Mouse (Mus musculus) lung, adult 2 months (tissue): ENCODE results near the gene Gm20388. TPM values are rescaled to one million over a fixed set of nuclear protein-coding genes. Genes with fewer than 3 reads are reported as not detected.

Experiments used
- DNase-seq: peaks from one replicate; pipeline ENCODE4 v3.0.0; 2022
- H3K4me1 ChIP-seq: fragments of 200-500 bp; 2 replicates; pipeline ENCODE4 v1.6.1; 2011; ENCODE audit warnings: low read length; ENCODE audit not compliant: control insufficient read depth, insufficient read depth
- H3K4me3 ChIP-seq: fragments of 200-500 bp; replicated peaks from 2 replicates; pipeline ENCODE3; 2011; ENCODE audit warnings: low read depth, mild to moderate bottlenecking, control low read depth, low read length; ENCODE audit errors: extremely low read depth
- CTCF ChIP-seq: fragments of 200-500 bp; IDR thresholded peaks from 2 replicates; pipeline ENCODE4 v1.5.1; 2011; ENCODE audit warnings: mild to moderate bottlenecking, low read length, control low read depth; ENCODE audit not compliant: insufficient read depth
- POLR2A ChIP-seq: fragments of 200-500 bp; IDR thresholded peaks from 2 replicates; pipeline ENCODE4 v1.6.1; 2011; ENCODE audit warnings: low read depth, mild to moderate bottlenecking, control low read depth, low read length, borderline replicate concordance; ENCODE audit errors: extremely low read depth
- WGBS: fragments of 180-500 bp; shearing (Covaris S2); methylation state at CpG from one replicate; pipeline ENCODE4 v1.1.7; 2018; 5-methylcytosine and 5-hydroxymethylcytosine counted together
- polyA plus RNA-seq: library from polyadenylated mRNA; depleted of rRNA; stranded (reverse); fragments of >200 nt; gene quantifications from 2 replicates; pipeline ENCODE4 v1.2.3, GENCODE M21; 2012

The Gm20388 gene
- polyA plus RNA-seq, 1 experiment = 67.8 TPM

- no peak for DNase-seq
- no peak for TF ChIP-seq POLR2A
- peak; percentile 34; the same call in 1 of the 2 replicates for TF ChIP-seq CTCF
- WGBS = 50% methylated on average over 3 of the region's 3 CpGs
- H3K4me1 ChIP-seq = peaks cover 7% of the 10 kb centered on the region; the same call in 1 of the 2 replicates
- H3K4me3 ChIP-seq = no peak overlapping the region
Measured at GRCm38 (mm10) chr8:122445203-122445602, 2534.6 kb downstream of the Gm20388 start.

- no peak for DNase-seq
Measured at GRCm38 (mm10) chr8:122451161-122451703, 2540.6 kb downstream of the Gm20388 start.

GRCm38 (mm10) chr8:122452154-122452553, 2541.5 kb downstream of the Gm20388 start:
- 90% methylated on average over 10 of the region's 10 CpGs for WGBS
- no peak for DNase-seq
- no peak overlapping the region for H3K4me3 ChIP-seq
- no peaks in the 10 kb centered on the region for H3K4me1 ChIP-seq
- TF ChIP-seq POLR2A (no peak), CTCF (no peak)

More at GRCm38 (mm10) chr8:122451161-122451703, 2540.6 kb downstream of the Gm20388 start:
- no peak for TF ChIP-seq POLR2A
- no peak for TF ChIP-seq CTCF
- 70% methylated on average over 7 of the region's 7 CpGs for WGBS
- H3K4me1 ChIP-seq = no peaks in the 10 kb centered on the region
- no peak overlapping the region for H3K4me3 ChIP-seq

GRCm38 (mm10) chr8:122454409-122454808, 2543.8 kb downstream of the Gm20388 start:
- 61% methylated on average over 6 of the region's 6 CpGs for WGBS
- Histone ChIP-seq H3K4me3 (no peak overlapping the region), H3K4me1 (no peaks in the 10 kb centered on the region)
- DNase-seq = no peak
- TF ChIP-seq POLR2A = no peak
- TF ChIP-seq CTCF = no peak

- WGBS = 71% methylated on average over 11 of the region's 11 CpGs
- no peaks in the 10 kb centered on the region for H3K4me1 ChIP-seq
- TF ChIP-seq CTCF (no peak), POLR2A (no peak)
- no peak overlapping the region for H3K4me3 ChIP-seq
- no peak for DNase-seq
Measured at GRCm38 (mm10) chr8:122457171-122457570, 2546.5 kb downstream of the Gm20388 start.

GRCm38 (mm10) chr8:122459218-122459900, 2548.7 kb downstream of the Gm20388 start:
- 52% methylated on average over 6 of the region's 6 CpGs for WGBS
- no peak for DNase-seq
- Histone ChIP-seq H3K4me3 (no peak overlapping the region), H3K4me1 (peaks cover 5% of the 10 kb centered on the region)
- 0 out of 2 replicates have a peak, but pooled peaks have one; percentile 11 for TF ChIP-seq CTCF
- TF ChIP-seq POLR2A = no peak

- no peak for TF ChIP-seq CTCF
- TF ChIP-seq POLR2A = no peak
- WGBS = 20% methylated on average over 7 of the region's 7 CpGs
- Histone ChIP-seq H3K4me1 (peaks cover 6% of the 10 kb centered on the region), H3K4me3 (no peak overlapping the region)
- DNase-seq = no peak
Measured at GRCm38 (mm10) chr8:122459990-122460389, 2549.3 kb downstream of the Gm20388 start.

- DNase-seq = peak; percentile 80
- TF ChIP-seq POLR2A (no peak), CTCF (no peak)
- WGBS = 3% methylated on average over 56 of the region's 56 CpGs
- Histone ChIP-seq H3K4me1 (peaks cover 7% of the 10 kb centered on the region), H3K4me3 (peak within 1 kb of the TSS; percentile 20)
Measured at GRCm38 (mm10) chr8:122460524-122461472, 2550.2 kb downstream of the Gm20388 start, which contains the start of gene Snai3. Snai3 (minus strand) TSS chr8:122460733.
